Mouse (Mus musculus) cortical plate, adult 2 months (tissue): Measurements from ENCODE around the gene Ttyh1.

Source experiments
- CTCF ChIP-seq: fragments of 200-500 bp; IDR thresholded peaks from 2 replicates; pipeline ENCODE4 v1.5.1; 2011; ENCODE audit warnings: mild to moderate bottlenecking, control low read depth, low read length; ENCODE audit not compliant: insufficient read depth; ENCODE audit errors: extremely low read depth
- POLR2A ChIP-seq: fragments of 200-500 bp; IDR thresholded peaks from 2 replicates; pipeline ENCODE4 v1.6.1; 2011; ENCODE audit warnings: mild to moderate bottlenecking, low read length, control low read depth; ENCODE audit not compliant: insufficient read depth; ENCODE audit errors: extremely low read depth

- TF ChIP-seq CTCF (no peak), POLR2A (no peak)
These were observed 5.6 kb downstream of the Ttyh1 start for GRCm38 (mm10) chr7:4124856-4125255.
